Mouse (Mus musculus) small intestine, adult 2 months (tissue): ENCODE measurements around the gene Hspa2. TPM values are rescaled to one million over a fixed set of nuclear protein-coding genes. Genes with fewer than 3 reads are reported as not detected.
A peak's percentile ranks its signal among the peaks of the same experiment; 100 is the strongest.

Experiments
- H3K27ac ChIP-seq: fragments of 200-500 bp; 2 replicates; pipeline ENCODE4 v1.5.1; 2012; ENCODE audit warnings: low read depth, low read length, control low read depth, inconsistent platforms; ENCODE audit not compliant: insufficient read depth
- H3K27me3 ChIP-seq: fragments of 200-500 bp; 2 replicates; pipeline ENCODE4 v1.6.1; 2012; ENCODE audit warnings: mild to moderate bottlenecking, moderate library complexity, low read length, inconsistent platforms; ENCODE audit not compliant: control insufficient read depth, insufficient read depth
- H3K36me3 ChIP-seq: fragments of 200-500 bp; 2 replicates; pipeline ENCODE4 v1.6.1; 2012; ENCODE audit warnings: mild to moderate bottlenecking, low read length, control low read depth, inconsistent platforms; ENCODE audit not compliant: control insufficient read depth, insufficient read depth
- H3K4me1 ChIP-seq: fragments of 200-500 bp; 2 replicates; pipeline ENCODE4 v1.6.1; 2012; ENCODE audit warnings: low read length, inconsistent platforms, mixed read lengths; ENCODE audit not compliant: control insufficient read depth, insufficient read depth, insufficient read length
- H3K4me3 ChIP-seq: fragments of 200-500 bp; 2 replicates; pipeline ENCODE4 v1.5.1; 2012; ENCODE audit warnings: low read depth, mild to moderate bottlenecking, control low read depth, inconsistent platforms, low read length, moderate library complexity
- CTCF ChIP-seq: fragments of 200-500 bp; IDR thresholded peaks from 2 replicates; pipeline ENCODE4 v1.5.1; 2012; ENCODE audit warnings: low read depth, mild to moderate bottlenecking, control low read depth, inconsistent platforms, low read length, moderate library complexity, mixed read lengths; ENCODE audit not compliant: insufficient replicate concordance, insufficient read length; ENCODE audit errors: extremely low read depth
- POLR2A ChIP-seq: fragments of 200-500 bp; IDR thresholded peaks from 2 replicates; pipeline ENCODE4 v1.6.1; 2012; ENCODE audit warnings: low read depth, mild to moderate bottlenecking, control low read depth, inconsistent platforms, low read length, moderate library complexity
- WGBS: fragments of 180-500 bp; shearing (Covaris S2); methylation state at CpG from one replicate; pipeline ENCODE4 v1.1.7; 2018; 5-methylcytosine and 5-hydroxymethylcytosine counted together
- polyA plus RNA-seq: library from polyadenylated mRNA; depleted of rRNA; stranded (reverse); fragments of >200 nt; gene quantifications from 2 replicates; pipeline ENCODE4 v1.2.3, GENCODE M21; 2012

Hspa2 gene
- polyA plus RNA-seq, 1 experiment = 8.9 TPM

- TF ChIP-seq POLR2A (no peak), CTCF (no peak)
- Histone ChIP-seq H3K27ac (no peak overlapping the region), H3K36me3 (no peaks in the 10 kb centered on the region), H3K27me3 (no peaks in the 10 kb centered on the region), H3K4me3 (no peak overlapping the region), H3K4me1 (peaks cover 5% of the 10 kb centered on the region; the same call in 1 of the 2 replicates)
- 89% methylated on average over 5 of the region's 5 CpGs for WGBS
Observed at GRCm38 (mm10) chr12:76378556-76378955, 25.4 kb upstream of the Hspa2 start.

- 53% methylated on average over 7 of the region's 7 CpGs for WGBS
- H3K27ac ChIP-seq = no peak overlapping the region
Observed at GRCm38 (mm10) chr12:76380151-76380550, 23.8 kb upstream of the Hspa2 start.

GRCm38 (mm10) chr12:76385342-76385741 lies 18.6 kb upstream of the Hspa2 start:
- no peak for TF ChIP-seq CTCF
- TF ChIP-seq POLR2A = no peak
- no peak overlapping the region for H3K27ac ChIP-seq
- no peaks in the 10 kb centered on the region for H3K4me1 ChIP-seq
- H3K36me3 ChIP-seq = peaks cover 25% of the 10 kb centered on the region
- H3K4me3 ChIP-seq = no peak overlapping the region
- WGBS = 90% methylated on average over 8 of the region's 8 CpGs
- H3K27me3 ChIP-seq = no peaks in the 10 kb centered on the region

More at GRCm38 (mm10) chr12:76380151-76380550, 23.8 kb upstream of the Hspa2 start:
- TF ChIP-seq CTCF = no peak
- no peak for TF ChIP-seq POLR2A
- no peaks in the 10 kb centered on the region for H3K36me3 ChIP-seq
- H3K27me3 ChIP-seq = no peaks in the 10 kb centered on the region
- no peak overlapping the region for H3K4me3 ChIP-seq
- H3K4me1 ChIP-seq = peaks cover 5% of the 10 kb centered on the region; the same call in 1 of the 2 replicates

DNA sequence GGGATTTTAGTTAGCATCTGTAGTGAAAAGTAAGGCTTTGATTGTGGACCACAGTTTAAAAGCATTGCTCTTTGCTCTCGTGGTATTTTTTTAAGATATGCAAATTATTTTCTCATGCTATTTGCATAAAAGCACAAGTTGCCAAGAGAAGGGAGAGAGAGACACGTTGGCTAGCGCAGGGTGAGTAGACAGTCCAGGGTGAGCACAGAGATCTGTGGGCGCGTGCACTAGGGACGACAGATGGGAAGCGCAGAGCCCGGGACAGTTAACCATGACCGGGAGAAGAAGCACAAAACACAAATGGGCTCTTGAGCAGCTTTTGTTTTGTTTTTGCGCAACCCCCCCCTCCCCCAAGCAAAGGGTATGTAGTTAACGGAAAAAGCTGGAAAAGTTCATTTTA lies 15.2 kb upstream of the Hspa2 start:
- Histone ChIP-seq H3K27ac (no peak overlapping the region), H3K4me3 (no peak overlapping the region), H3K36me3 (peaks cover 27% of the 10 kb centered on the region), H3K4me1 (no peaks in the 10 kb centered on the region), H3K27me3 (no peaks in the 10 kb centered on the region)
- TF ChIP-seq CTCF (no peak), POLR2A (no peak)
- 82% methylated on average over 11 of the region's 11 CpGs for WGBS

DNA sequence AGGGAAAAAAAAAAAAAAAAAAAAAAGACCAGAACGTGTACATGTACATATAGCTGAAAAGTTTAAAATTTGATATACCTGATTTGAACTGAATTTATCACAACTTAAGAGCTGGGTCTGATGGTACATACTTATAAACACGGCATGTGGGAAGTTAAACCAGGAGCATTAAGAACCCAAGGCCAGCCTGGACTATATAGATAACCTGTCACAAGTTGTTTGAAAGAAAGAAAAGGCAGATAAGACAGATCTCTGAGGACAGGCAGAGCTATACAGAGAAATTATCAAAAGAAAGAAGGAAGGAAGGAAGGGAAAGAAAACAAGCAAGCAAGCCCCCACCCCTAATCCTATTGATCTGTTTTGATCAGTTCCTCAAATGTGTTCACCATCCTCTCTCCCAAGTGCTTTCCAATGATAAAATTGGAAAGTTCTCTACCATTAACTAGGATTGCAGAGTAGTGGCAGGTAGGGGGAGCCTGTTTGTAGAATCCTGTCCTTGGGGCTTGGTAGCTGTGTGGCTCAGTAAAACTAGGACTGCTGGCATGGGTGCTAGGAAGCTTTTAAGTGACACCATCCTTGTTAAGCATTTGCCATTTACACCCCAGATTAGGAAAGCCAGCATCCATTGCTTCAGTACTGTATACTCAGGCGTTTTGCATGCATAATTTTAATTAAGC lies 12.2 kb upstream of the Hspa2 start:
- WGBS = 74% methylated on average over 3 of the region's 3 CpGs
- H3K27me3 ChIP-seq = no peaks in the 10 kb centered on the region
- no peaks in the 10 kb centered on the region for H3K4me1 ChIP-seq
- no peak for TF ChIP-seq CTCF
- no peak for TF ChIP-seq POLR2A
- peaks cover 18% of the 10 kb centered on the region for H3K36me3 ChIP-seq
- H3K4me3 ChIP-seq = no peak overlapping the region
- H3K27ac ChIP-seq = no peak overlapping the region

- peaks cover 13% of the 10 kb centered on the region for H3K36me3 ChIP-seq
- no peaks in the 10 kb centered on the region for H3K27me3 ChIP-seq
- no peak for TF ChIP-seq CTCF
- no peak for TF ChIP-seq POLR2A
- no peaks in the 10 kb centered on the region for H3K4me1 ChIP-seq
- 72% methylated on average over 5 of the region's 5 CpGs for WGBS
- no peak overlapping the region for H3K27ac ChIP-seq
- H3K4me3 ChIP-seq = no peak overlapping the region
Observed at GRCm38 (mm10) chr12:76392979-76393378, 11.0 kb upstream of the Hspa2 start.

DNA sequence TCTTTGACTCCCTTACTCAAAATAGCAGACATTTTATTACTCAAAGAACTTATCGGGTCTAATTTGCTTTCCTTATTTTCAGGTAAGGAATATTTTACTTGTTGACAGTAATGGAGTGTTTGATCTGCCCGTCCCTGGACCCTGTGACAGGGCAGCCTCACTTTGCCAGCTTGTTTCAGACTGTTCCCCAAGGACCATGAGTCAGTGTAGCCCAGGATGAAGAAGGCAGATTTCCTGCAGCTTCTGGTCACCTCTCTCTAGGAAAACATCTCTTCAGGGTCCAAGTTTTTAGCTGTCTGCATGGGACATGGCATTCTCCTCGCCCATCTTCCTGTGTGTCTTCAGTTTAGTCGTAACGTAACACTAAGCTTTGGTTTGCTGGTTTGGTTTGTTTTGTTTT lies 6.7 kb upstream of the Hspa2 start:
- Histone ChIP-seq H3K27ac (no peak overlapping the region), H3K4me3 (no peak overlapping the region), H3K27me3 (no peaks in the 10 kb centered on the region; the same call in 1 of the 2 replicates), H3K4me1 (no peaks in the 10 kb centered on the region), H3K36me3 (no peaks in the 10 kb centered on the region)
- TF ChIP-seq POLR2A (no peak), CTCF (no peak)
- WGBS = 89% methylated on average over 5 of the region's 5 CpGs

DNA sequence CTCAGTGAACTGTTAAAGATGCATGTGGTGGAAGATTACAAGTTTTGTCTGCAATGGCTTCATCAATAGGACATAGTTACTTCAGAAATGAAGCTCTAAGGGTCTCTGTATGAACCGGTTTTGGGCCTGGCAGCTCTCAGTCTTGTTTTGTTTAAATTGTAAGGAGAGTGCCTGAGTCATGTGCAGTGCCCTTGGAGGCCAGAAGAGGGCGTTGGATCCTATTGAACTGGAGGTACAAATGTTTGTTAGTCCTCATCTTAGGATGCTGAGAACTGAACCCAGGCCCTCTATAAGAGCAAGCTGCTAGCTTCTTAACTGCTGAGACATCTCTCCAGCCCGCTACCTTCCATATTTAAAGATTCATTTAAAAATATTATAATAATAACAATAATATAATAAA lies 2.3 kb upstream of the Hspa2 start:
- peaks cover 16% of the 10 kb centered on the region for H3K4me1 ChIP-seq
- H3K27me3 ChIP-seq = peaks cover 20% of the 10 kb centered on the region
- TF ChIP-seq POLR2A (no peak), CTCF (peak; percentile 15; the same call in 1 of the 2 replicates)
- no peak overlapping the region for H3K4me3 ChIP-seq
- H3K36me3 ChIP-seq = no peaks in the 10 kb centered on the region
- H3K27ac ChIP-seq = no peak overlapping the region
- 64% methylated on average over 3 of the region's 3 CpGs for WGBS
